Mouse (Mus musculus): ENCODE measurements around the gene Fnip2. TPM values are rescaled to one million over a fixed set of nuclear protein-coding genes. Genes with fewer than 3 reads are reported as not detected.
A peak's percentile ranks its signal among the peaks of the same experiment; 100 is the strongest.

Gene Fnip2
- polyA plus RNA-seq, 1 experiment from 2014 or later: 6.9 TPM

GRCm38 (mm10) chr3:79411666-79412065, 155.9 kb downstream of the Fnip2 start:
- Histone ChIP-seq H3K4me1 (ENCODE audit: control insufficient read depth, insufficient read depth, low read length) (peaks cover 15% of the 10 kb centered on the region; the same call in 1 of the 2 replicates), H3K36me3 (ENCODE audit: control insufficient read depth, insufficient read depth, low read length) (no peaks in the 10 kb centered on the region), H3K27me3 (ENCODE audit: control insufficient read depth, insufficient read depth, low read length) (no peaks in the 10 kb centered on the region), H3K27ac (ENCODE audit: low read depth, low read length) (no peak overlapping the region), H3K9me3 (ENCODE audit: control insufficient read depth, low read length) (no peaks in the 10 kb centered on the region), H3K9ac (ENCODE audit: low read depth, low read length) (no peak overlapping the region), H3K4me3 (ENCODE audit: low read length) (no peak overlapping the region), H3K4me2 (replicated peaks; ENCODE audit: low read depth, low read length) (no peak overlapping the region)
- ATAC-seq (ENCODE audit: low FRiP score, low TSS enrichment): no peak
- 57% methylated on average over 2 of the region's 2 CpGs for WGBS

- Histone ChIP-seq H3K4me2 (replicated peaks; ENCODE audit: low read depth, low read length) (no peak overlapping the region), H3K9me3 (ENCODE audit: control insufficient read depth, low read length) (no peaks in the 10 kb centered on the region), H3K27me3 (ENCODE audit: control insufficient read depth, insufficient read depth, low read length) (no peaks in the 10 kb centered on the region), H3K36me3 (ENCODE audit: control insufficient read depth, insufficient read depth, low read length) (no peaks in the 10 kb centered on the region), H3K27ac (ENCODE audit: low read depth, low read length) (no peak overlapping the region), H3K4me1 (ENCODE audit: control insufficient read depth, insufficient read depth, low read length) (peaks cover 15% of the 10 kb centered on the region; the same call in 1 of the 2 replicates), H3K4me3 (ENCODE audit: low read length) (no peak overlapping the region), H3K9ac (ENCODE audit: low read depth, low read length) (no peak overlapping the region)
- ATAC-seq (ENCODE audit: low FRiP score, low TSS enrichment): peak; percentile 50; the same call in 1 of the 2 replicates
- 22% methylated on average over 5 of the region's 5 CpGs for WGBS
Observed at GRCm38 (mm10) chr3:79410629-79410995, 157.0 kb downstream of the Fnip2 start.

- no peak for ATAC-seq (ENCODE audit: low FRiP score, low TSS enrichment)
- Histone ChIP-seq H3K9me3 (ENCODE audit: control insufficient read depth, low read length) (no peaks in the 10 kb centered on the region), H3K9ac (ENCODE audit: low read depth, low read length) (no peak overlapping the region), H3K27ac (ENCODE audit: low read depth, low read length) (no peak overlapping the region), H3K4me2 (replicated peaks; ENCODE audit: low read depth, low read length) (no peak overlapping the region), H3K4me3 (ENCODE audit: low read length) (no peak overlapping the region), H3K27me3 (ENCODE audit: control insufficient read depth, insufficient read depth, low read length) (no peaks in the 10 kb centered on the region), H3K4me1 (ENCODE audit: control insufficient read depth, insufficient read depth, low read length) (peaks cover 15% of the 10 kb centered on the region; the same call in 1 of the 2 replicates), H3K36me3 (ENCODE audit: control insufficient read depth, insufficient read depth, low read length) (no peaks in the 10 kb centered on the region)
- 21% methylated on average over 9 of the region's 10 CpGs for WGBS
Observed at GRCm38 (mm10) chr3:79409927-79410628, 157.5 kb downstream of the Fnip2 start.

- WGBS: 29% methylated on average over 4 of the region's 4 CpGs
- peak; percentile 75; the same call in 1 of the 2 replicates for ATAC-seq (ENCODE audit: low FRiP score, low TSS enrichment)
Observed at GRCm38 (mm10) chr3:79408546-79408945, 159.1 kb downstream of the Fnip2 start.

More at GRCm38 (mm10) chr3:79408546-79408945, 159.1 kb downstream of the Fnip2 start:
- H3K36me3 ChIP-seq (ENCODE audit: control insufficient read depth, insufficient read depth, low read length): no peaks in the 10 kb centered on the region
- no peak overlapping the region for H3K27ac ChIP-seq (ENCODE audit: low read depth, low read length)
- H3K9me3 ChIP-seq (ENCODE audit: control insufficient read depth, low read length): no peaks in the 10 kb centered on the region
- H3K4me2 ChIP-seq (replicated peaks; ENCODE audit: low read depth, low read length): no peak overlapping the region
- H3K4me1 ChIP-seq (ENCODE audit: control insufficient read depth, insufficient read depth, low read length): peaks cover 15% of the 10 kb centered on the region; the same call in 1 of the 2 replicates
- H3K9ac ChIP-seq (ENCODE audit: low read depth, low read length): no peak overlapping the region
- H3K4me3 ChIP-seq (ENCODE audit: low read length): no peak overlapping the region
- H3K27me3 ChIP-seq (ENCODE audit: control insufficient read depth, insufficient read depth, low read length): no peaks in the 10 kb centered on the region

Other genes with a start within 250 kb of the Fnip2 start
- gene Gm17359, start 231.1 kb downstream of the Fnip2 start, polyA plus RNA-seq (2014; fragmentation: Nextera tagmentation; extraction: Ambion mirVana): not detected in 2 replicates
- gene Ppid, start 23.5 kb upstream of the Fnip2 start, polyA plus RNA-seq (2014; fragmentation: Nextera tagmentation; extraction: Ambion mirVana): 164 and 189 TPM in 2 replicates
- gene 4930579G24Rik, start 61.3 kb upstream of the Fnip2 start, polyA plus RNA-seq (2014; fragmentation: Nextera tagmentation; extraction: Ambion mirVana): 30.9 and 35.6 TPM in 2 replicates
- gene Etfdh, start 61.7 kb upstream of the Fnip2 start, polyA plus RNA-seq (2014; fragmentation: Nextera tagmentation; extraction: Ambion mirVana): 47.0 and 60.9 TPM in 2 replicates
- gene Rxfp1, start 170.1 kb upstream of the Fnip2 start, polyA plus RNA-seq (2014; fragmentation: Nextera tagmentation; extraction: Ambion mirVana): not detected in 2 replicates